Comparison of ENCODE assay signal across 9 mouse cellular contexts in genomic region chr17:35254241-35255098, GRCm38 (mm10). TPM values are rescaled to one million over a fixed set of nuclear protein-coding genes. Genes with fewer than 3 reads are reported as not detected.
A peak's percentile ranks its signal among the peaks of the same experiment; 100 is the strongest.
DNase-seq lines count a peak whose midpoint lies in the region; ATAC-seq and TF ChIP-seq lines count a peak whose summit lies in the region.
"Had no signal": no experiment of that assay in that cellular context is flagged by ENCODE, and none has a peak within 500 bp of the region (broad histone marks: within the 10 kb centered on the region; RNA-seq: fewer than 3 reads in every experiment).

No protein-coding gene starts in this region.

- peaks cover 40% of the 10 kb centered on the region for H3K36me3 ChIP-seq in liver, embryonic 14.5 days (replicated peaks; ENCODE audit: control insufficient read depth, insufficient read depth, low read depth)
- H3K36me3 ChIP-seq in neural tube, embryonic 13.5 days, result peaks cover 50% of the 10 kb centered on the region

- no peak overlapping the region for H3K9ac ChIP-seq in liver, embryonic 14.5 days (replicated peaks)
- H3K9ac ChIP-seq in neural tube, embryonic 13.5 days, result no peak overlapping the region
- H3K9ac ChIP-seq: limb, embryonic 15.5 days had no signal

- no peaks in the 10 kb centered on the region for H3K9me3 ChIP-seq in liver, embryonic 14.5 days (ENCODE audit: control insufficient read depth, low read length)
- no peaks in the 10 kb centered on the region for H3K9me3 ChIP-seq in neural tube, embryonic 13.5 days
- H3K9me3 ChIP-seq: limb, embryonic 15.5 days had no signal

- H3K4me1 ChIP-seq in liver, embryonic 14.5 days (replicated peaks; ENCODE audit: control insufficient read depth in 2 of 2, insufficient read depth in 2 of 2, low read length in 1 of 2), result peaks cover 0 to 14% of the 10 kb centered on the region in 2 experiments; a peak in 3 of 4 replicates
- peaks cover 4% of the 10 kb centered on the region for H3K4me1 ChIP-seq in neural tube, embryonic 13.5 days (replicated peaks)

- no peak for ATAC-seq in Patski
- ATAC-seq in liver, embryonic 14.5 days (ENCODE audit: insufficient read depth), result peak; percentile 9; the same call in 1 of the 2 replicates
- ATAC-seq in neural tube, embryonic 13.5 days (ENCODE audit: low read depth), result peak; percentile 33

- no peak overlapping the region for H3K4me2 ChIP-seq in liver, embryonic 14.5 days (ENCODE audit: low read depth)
- H3K4me2 ChIP-seq in neural tube, embryonic 13.5 days, result no peak overlapping the region
- H3K4me2 ChIP-seq: limb, embryonic 15.5 days had no signal

- in situ Hi-C loops in Patski (cut with MboI; ENCODE audit: low pct_unique_long_range_greater_than_20kb), result no loop called here

- peak; percentile 75 for DNase-seq in heart, postnatal 4 days
- no peak for DNase-seq in heart, postnatal 25 days (ENCODE audit: low spot score)
- DNase-seq in Patski (ENCODE audit: low read depth, low spot score), result no peak
- peak; percentile 54 for DNase-seq in embryo, embryonic 9.5 days (ENCODE audit: extremely low spot score)
- DNase-seq in induced T-regulatory cell, adult 2 months (ENCODE audit: low read depth), result peak; percentile 86
- DNase-seq in liver, embryonic 14.5 days (ENCODE audit: low read depth in 3 of 3, low spot score in 3 of 3), result no peak
- no peak for DNase-seq in Muller cell, postnatal 12 days (ENCODE audit: inconsistent ontology term)

- no peak for TF ChIP-seq EP300 in liver, embryonic 14.5 days (IDR thresholded peaks at IDR 0.05; ENCODE audit: low read depth)

- peak; percentile 88 for TF ChIP-seq CTCF in Patski (IDR thresholded peaks at IDR 0.05)
- TF ChIP-seq CTCF in liver, embryonic 14.5 days (IDR thresholded peaks at IDR 0.05; ENCODE audit: low read depth), result peak; percentile 95

- intact Hi-C loops in heart, postnatal 25 days (cut with DNase I), result loop anchor here (5.0 kb wide), 1 partner anchor 38 kb away; no protein-coding TSS in a partner anchor

- H3K27me3 ChIP-seq in Patski, result no peaks in the 10 kb centered on the region
- H3K27me3 ChIP-seq in liver, embryonic 14.5 days (ENCODE audit: control insufficient read depth, insufficient read depth, low read length), result no peaks in the 10 kb centered on the region
- H3K27me3 ChIP-seq in neural tube, embryonic 13.5 days, result no peaks in the 10 kb centered on the region; the same call in 1 of the 2 replicates

- POLR2A ChIA-PET in Patski (lab: Charles Lee), result interaction anchor here (0.6 to 0.9 kb wide), 4 partner anchors 9 to 20 kb away, joined by 3 to 5 read pairs (median 4); no protein-coding TSS in a partner anchor

- CTCF ChIA-PET in Patski (lab: Charles Lee), result interaction anchor here (1.0 to 6.3 kb wide), 4 partner anchors 10 to 24 kb away, joined by 3 to 58 read pairs (median 18); partner anchors contain the start of gene Ddx39b

- H3K27ac ChIP-seq in liver, embryonic 14.5 days, result no peak overlapping the region
- H3K27ac ChIP-seq in neural tube, embryonic 13.5 days (replicated peaks), result no peak overlapping the region
- H3K27ac ChIP-seq: limb, embryonic 15.5 days had no signal

- WGBS in liver, embryonic 14.5 days (ENCODE audit: insufficient replicate concordance), result 50% methylated on average over 11 of the region's 11 CpGs
- WGBS in neural tube, embryonic 13.5 days, result 58% methylated on average over 11 of the region's 11 CpGs

- no peak overlapping the region for H3K4me3 ChIP-seq in liver, embryonic 14.5 days (ENCODE audit: insufficient read depth in 1 of 2, low read depth in 2 of 2, low read length in 2 of 2)
- H3K4me3 ChIP-seq in neural tube, embryonic 13.5 days, result no peak overlapping the region
- H3K4me3 ChIP-seq: limb, embryonic 15.5 days had no signal

RNA-seq across cellular contexts. Expression of gene H2-D1, which starts 8.1 kb away (rescaled TPM):
- 10 to 100 TPM; 45.9 to 50.4 TPM for total RNA-seq in heart, postnatal 4 days (2021)
- 10 to 100 TPM; 84.3 to 89.6 TPM for total RNA-seq in heart, postnatal 25 days (2021)
- 112 TPM for polyA plus RNA-seq in Patski (2021)
- 29.2 and 37.1 TPM in 2 replicates for polyA plus RNA-seq in liver, embryonic 14.5 days (2012; rRNA removed)
- polyA plus RNA-seq in liver, embryonic 14.5 days (2014; fragmentation: Nextera tagmentation; extraction: Ambion mirVana), result 55.6 and 57.2 TPM in 2 replicates
- 70.5 and 79.1 TPM in 2 replicates for polyA plus RNA-seq in neural tube, embryonic 13.5 days (2015; fragmentation: Nextera tagmentation; extraction: Ambion mirVana)

RNA-seq across cellular contexts. Expression of gene Ddx39b, which starts 12.9 kb away (rescaled TPM):
- total RNA-seq in heart, postnatal 4 days (2021), result 100 to 1,000 TPM; 221 to 230 TPM
- total RNA-seq in heart, postnatal 25 days (2021), result 10 to 100 TPM; 89.2 to 99.4 TPM
- polyA plus RNA-seq in Patski (2021), result 321 TPM
- 161 and 199 TPM in 2 replicates for polyA plus RNA-seq in liver, embryonic 14.5 days (2012; rRNA removed)
- 127 and 143 TPM in 2 replicates for polyA plus RNA-seq in liver, embryonic 14.5 days (2014; fragmentation: Nextera tagmentation; extraction: Ambion mirVana)
- 385 and 402 TPM in 2 replicates for polyA plus RNA-seq in neural tube, embryonic 13.5 days (2015; fragmentation: Nextera tagmentation; extraction: Ambion mirVana)

RNA-seq across cellular contexts. Expression of gene Nfkbil1, which starts 18.9 kb away (rescaled TPM):
- 10 to 100 TPM; 10.8 to 11.0 TPM for total RNA-seq in heart, postnatal 4 days (2021)
- total RNA-seq in heart, postnatal 25 days (2021), result 1 to 10 TPM; 8.2 to 8.7 TPM
- polyA plus RNA-seq in Patski (2021), result 32.8 TPM
- polyA plus RNA-seq in liver, embryonic 14.5 days (2012; rRNA removed), result 3.6 and 4.2 TPM in 2 replicates
- polyA plus RNA-seq in liver, embryonic 14.5 days (2014; fragmentation: Nextera tagmentation; extraction: Ambion mirVana), result 1.1 and 1.3 TPM in 2 replicates
- polyA plus RNA-seq in neural tube, embryonic 13.5 days (2015; fragmentation: Nextera tagmentation; extraction: Ambion mirVana), result 9.5 and 10.8 TPM in 2 replicates

RNA-seq across cellular contexts. Expression of gene Atp6v1g2, which starts 21.0 kb away (rescaled TPM):
- 1 to 10 TPM; 8.0 to 9.3 TPM for total RNA-seq in heart, postnatal 4 days (2021)
- 1 to 10 TPM; 2.5 to 2.8 TPM for total RNA-seq in heart, postnatal 25 days (2021)
- 3.7 TPM for polyA plus RNA-seq in Patski (2021)
- 1.8 and 1.9 TPM in 2 replicates for polyA plus RNA-seq in liver, embryonic 14.5 days (2012; rRNA removed)
- polyA plus RNA-seq in liver, embryonic 14.5 days (2014; fragmentation: Nextera tagmentation; extraction: Ambion mirVana), result 0.76 and 0.97 TPM in 2 replicates
- 58.9 and 66.1 TPM in 2 replicates for polyA plus RNA-seq in neural tube, embryonic 13.5 days (2015; fragmentation: Nextera tagmentation; extraction: Ambion mirVana)

RNA-seq across cellular contexts. Expression of gene Gm16181, which starts 33.8 kb away (rescaled TPM):
- total RNA-seq in heart, postnatal 4 days (2021), result under 1 TPM in 1 of 2 experiments, not detected in 1; 0.52 TPM
- total RNA-seq in heart, postnatal 25 days (2021), result under 1 TPM; 0.50 to 0.65 TPM
- polyA plus RNA-seq in Patski (2021), result 0.54 TPM
- polyA plus RNA-seq in liver, embryonic 14.5 days (2012; rRNA removed), result 0.19 and 0.21 TPM in 2 replicates
- polyA plus RNA-seq in liver, embryonic 14.5 days (2014; fragmentation: Nextera tagmentation; extraction: Ambion mirVana), result not detected in 2 replicates
- polyA plus RNA-seq in neural tube, embryonic 13.5 days (2015; fragmentation: Nextera tagmentation; extraction: Ambion mirVana), result 0.56 TPM in 1 of 2 replicates, not detected in the other

Comparison
In these comparisons a context has a peak if more than half of its experiments do, and no peak if none do; other contexts are left out.
1. DNase-seq: peak in heart, postnatal 4 days (single experiment), embryo, embryonic 9.5 days (single experiment) and induced T-regulatory cell, adult 2 months (single experiment); none in heart, postnatal 25 days (single experiment), Patski (single experiment), liver, embryonic 14.5 days (0 of 3) and Muller cell, postnatal 12 days (single experiment).